Comparison of ENCODE assay signal across 27 mouse cellular contexts in the genomic region with DNA sequence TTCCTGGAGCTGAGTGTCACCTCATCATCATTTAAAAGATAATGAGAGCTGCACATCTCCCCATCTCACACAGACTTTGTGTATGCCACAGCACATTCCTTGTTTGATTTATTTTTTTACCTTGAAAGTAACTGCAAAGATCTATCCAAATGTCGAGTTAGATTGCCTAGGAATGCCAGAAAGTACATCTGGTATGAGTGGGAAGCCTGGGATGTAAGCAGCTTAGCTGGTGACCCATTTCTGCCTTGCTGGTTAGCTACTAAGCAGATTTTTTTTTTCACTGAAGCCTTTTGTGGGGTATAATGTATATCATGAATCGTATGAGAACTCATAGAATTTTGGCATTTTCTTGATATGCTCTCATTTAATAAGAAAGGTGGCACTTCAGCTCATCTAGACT. TPM values are rescaled to one million over a fixed set of nuclear protein-coding genes. Genes with fewer than 3 reads are reported as not detected.
DNase-seq lines count a peak whose midpoint lies in the region; ATAC-seq lines count a peak whose summit lies in the region.
"Had no signal": no experiment of that assay in that cellular context is flagged by ENCODE, and none has a peak within 500 bp of the region (broad histone marks: within the 10 kb centered on the region; RNA-seq: fewer than 3 reads in every experiment).

No protein-coding gene starts in this region.

- ATAC-seq in frontal cortex, adult (ENCODE audit: low TSS enrichment) = peak; percentile 98
- ATAC-seq: forebrain, embryonic 13.5 days; hindbrain, embryonic 16.5 days; liver, postnatal 0 days; midbrain, embryonic 16.5 days had no signal

- DNase-seq in frontal cortex, postnatal 10 days (ENCODE audit: low spot score in 2 of 2) = no peak
- DNase-seq in layer of hippocampus, adult 9-11 months = peak; percentile 36
- no peak for DNase-seq in layer of hippocampus, postnatal 36 days
- peak; percentile 51 for DNase-seq in retina, postnatal 1 day
- DNase-seq in retina, embryonic 14.5 days (ENCODE audit: low spot score) = no peak
- peak; percentile 39 for DNase-seq in retina, postnatal 7 days (ENCODE audit: low read depth, low spot score)
- DNase-seq in gastrocnemius, postnatal 10 days = no peak
- DNase-seq: adrenal gland, adult 8-10 months; cerebellum, adult 8-10 months; cerebellum, postnatal 25 days; gastrocnemius, postnatal 25 days; kidney, adult 18-20 months; kidney, postnatal 36 days; liver, postnatal 0 days; lung, postnatal 36 days; thymus, adult 2 months had no signal

RNA-seq across cellular contexts. Expression of a gene that starts 1.1 kb away (rescaled TPM):
- not detected for total RNA-seq in layer of hippocampus, postnatal 36 days (2021)
- total RNA-seq in gastrocnemius, postnatal 10 days (2021) = not detected
- total RNA-seq: adrenal gland, adult 8-10 months; adrenal gland, postnatal 4 days; CH12.LX; ES-E14; gastrocnemius, postnatal 25 days; heart, postnatal 25 days; left cerebral cortex, adult 18-20 months; megakaryocyte, adult 5-6 weeks; neutrophil, adult 5-6 weeks had no signal

RNA-seq across cellular contexts. Expression of a gene that starts 12.0 kb away (rescaled TPM):
- total RNA-seq in layer of hippocampus, postnatal 36 days (2021) = not detected
- total RNA-seq in gastrocnemius, postnatal 10 days (2021) = not detected
- total RNA-seq: adrenal gland, adult 8-10 months; CH12.LX; ES-E14; gastrocnemius, postnatal 25 days; heart, postnatal 25 days; left cerebral cortex, adult 18-20 months; megakaryocyte, adult 5-6 weeks; neutrophil, adult 5-6 weeks had no signal

RNA-seq across cellular contexts. Expression of a gene that starts 17.9 kb away (rescaled TPM):
- not detected for total RNA-seq in layer of hippocampus, postnatal 36 days (2021)
- under 1 TPM; 0.59 to 0.86 TPM for total RNA-seq in gastrocnemius, postnatal 10 days (2021)
- total RNA-seq: adrenal gland, adult 8-10 months; adrenal gland, postnatal 4 days; CH12.LX; ES-E14; heart, postnatal 25 days; left cerebral cortex, adult 18-20 months; megakaryocyte, adult 5-6 weeks; neutrophil, adult 5-6 weeks had no signal

RNA-seq across cellular contexts. Expression of a gene that starts 31.5 kb away (rescaled TPM):
- 1 to 10 TPM; 7.5 to 8.5 TPM for total RNA-seq in layer of hippocampus, postnatal 36 days (2021)
- under 1 TPM; 0.05 to 0.07 TPM for total RNA-seq in gastrocnemius, postnatal 10 days (2021)
- total RNA-seq: CH12.LX; gastrocnemius, postnatal 25 days; megakaryocyte, adult 5-6 weeks; neutrophil, adult 5-6 weeks had no signal

RNA-seq across cellular contexts. Expression of a gene that starts 47.2 kb away (rescaled TPM):
- 1 to 10 TPM in 1 of 2 experiments, under 1 TPM in 1; 0.52 to 1.4 TPM for total RNA-seq in layer of hippocampus, postnatal 36 days (2021)
- 1 to 10 TPM in 1 of 2 experiments, under 1 TPM in 1; 0.85 to 1.1 TPM for total RNA-seq in gastrocnemius, postnatal 10 days (2021)
- total RNA-seq: CH12.LX; ES-E14; neutrophil, adult 5-6 weeks had no signal

Comparison
In these comparisons a context has a peak if more than half of its experiments do, and no peak if none do; other contexts are left out.
1. DNase-seq: peak in layer of hippocampus, adult 9-11 months (single experiment), retina, postnatal 1 day (single experiment) and retina, postnatal 7 days (single experiment); none in frontal cortex, postnatal 10 days (0 of 2), layer of hippocampus, postnatal 36 days (0 of 2), retina, embryonic 14.5 days (single experiment) and gastrocnemius, postnatal 10 days (single experiment).